Mouse (Mus musculus) brain, embryonic 14.5 days (tissue): ENCODE data around the gene Gm12248.
A peak's percentile ranks its signal among the peaks of the same experiment; 100 is the strongest.

Source experiments
- CTCF ChIP-seq: fragments of 200-500 bp; IDR thresholded peaks from 2 replicates; pipeline ENCODE4 v1.5.1; 2012; ENCODE audit warnings: inconsistent platforms, mild to moderate bottlenecking, moderate library complexity, borderline replicate concordance; ENCODE audit not compliant: insufficient read depth, insufficient read length; ENCODE audit errors: extremely low read depth
- POLR2A ChIP-seq: fragments of 200-500 bp; IDR thresholded peaks from 2 replicates; pipeline ENCODE4 v1.6.1; 2012; ENCODE audit warnings: mild to moderate bottlenecking, inconsistent platforms, borderline replicate concordance; ENCODE audit not compliant: poor library complexity, insufficient read depth, insufficient read length, severe bottlenecking; ENCODE audit errors: extremely low read depth

GRCm38 (mm10) chr11:58057455-58057854 lies 35.5 kb downstream of the Gm12248 start:
- no peak for TF ChIP-seq POLR2A
- peak; percentile 78; the same call in 1 of the 2 replicates for TF ChIP-seq CTCF
